Mouse (Mus musculus) stomach, postnatal 0 days (tissue): ENCODE measurements around the gene Eif4h.

ENCODE experiments used
- CTCF ChIP-seq: IDR thresholded peaks from 2 replicates; pipeline ENCODE4 v1.5.1; 2016; ENCODE audit warnings: antibody characterized with exemption, low read depth, mild to moderate bottlenecking, moderate library complexity
- EP300 ChIP-seq: optimal IDR thresholded peaks from 2 replicates; pipeline ENCODE3; 2016; ENCODE audit warnings: antibody characterized with exemption

DNA sequence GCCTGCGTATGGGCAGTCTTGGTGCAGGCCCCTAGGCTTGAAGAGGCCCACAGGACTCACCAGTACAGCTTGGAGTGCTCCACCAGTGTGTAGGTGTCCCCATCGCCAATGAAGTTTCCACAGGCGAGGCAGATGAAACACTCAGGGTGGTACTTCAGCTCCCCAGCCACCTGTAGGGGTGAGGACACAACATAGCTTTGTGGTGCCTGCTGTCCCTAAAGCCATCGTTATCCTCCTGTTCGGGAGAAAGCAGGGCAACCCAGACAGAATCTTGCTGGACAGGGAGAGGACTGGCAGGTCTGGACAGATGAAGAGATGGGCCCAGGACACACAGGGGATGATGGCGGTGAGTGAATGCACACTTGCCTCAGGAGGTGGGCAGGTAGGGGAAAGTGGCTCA lies 33.3 kb upstream of the Eif4h start:
- TF ChIP-seq EP300 (no peak), CTCF (no peak)
